Mouse (Mus musculus): ENCODE measurements around the gene Ccz1. TPM values are rescaled to one million over a fixed set of nuclear protein-coding genes. Genes with fewer than 3 reads are reported as not detected.

The Ccz1 gene
- polyA plus RNA-seq, 1 experiment = 31.0 TPM

GRCm38 (mm10) chr5:143980858-143981257, 33.8 kb downstream of the Ccz1 start:
- Histone ChIP-seq H3K79me2 (ENCODE audit: control insufficient read depth, insufficient read depth) (no peaks in the 10 kb centered on the region), H3K4me2 (ENCODE audit: low read depth) (no peak overlapping the region), H3K36me3 (ENCODE audit: control insufficient read depth, insufficient read depth) (peaks cover 9% of the 10 kb centered on the region), H3ac (ENCODE audit: control insufficient read depth, insufficient read length) (no peak overlapping the region), H3K27me3 (ENCODE audit: control insufficient read depth, insufficient read depth, insufficient read length) (peaks cover 3% of the 10 kb centered on the region), H3K4me3 (no peak overlapping the region)
- TF ChIP-seq CEBPB (IDR thresholded peaks at IDR 0.05; ENCODE audit: insufficient read depth, poor library complexity, severe bottlenecking) (no peak), TCF3 (IDR thresholded peaks at IDR 0.05; ENCODE audit: insufficient read length, low read depth) (no peak), MYOG (IDR thresholded peaks at IDR 0.05; ENCODE audit: control insufficient read depth in 1 of 3, insufficient read depth in 1 of 3, insufficient read length in 2 of 3, low read depth in 2 of 3) (no peak), USF1 (IDR thresholded peaks at IDR 0.05; ENCODE audit: low read depth) (no peak), POLR2A (IDR thresholded peaks at IDR 0.05; ENCODE audit: insufficient read length, low read depth) (no peak), MAX (IDR thresholded peaks at IDR 0.05; ENCODE audit: low read depth) (no peak), E2F4 (IDR thresholded peaks at IDR 0.05; ENCODE audit: insufficient read depth) (no peak), POLR2AphosphoS2 (IDR thresholded peaks at IDR 0.05; ENCODE audit: insufficient read length, low read depth) (no peak), REST (IDR thresholded peaks at IDR 0.05; ENCODE audit: insufficient read depth, insufficient read length) (no peak), SRF (IDR thresholded peaks at IDR 0.05; ENCODE audit: control insufficient read depth, insufficient read length, low read depth) (no peak), TCF12 (IDR thresholded peaks at IDR 0.05; ENCODE audit: insufficient read depth, poor library complexity, severe bottlenecking) (no peak)

DNA sequence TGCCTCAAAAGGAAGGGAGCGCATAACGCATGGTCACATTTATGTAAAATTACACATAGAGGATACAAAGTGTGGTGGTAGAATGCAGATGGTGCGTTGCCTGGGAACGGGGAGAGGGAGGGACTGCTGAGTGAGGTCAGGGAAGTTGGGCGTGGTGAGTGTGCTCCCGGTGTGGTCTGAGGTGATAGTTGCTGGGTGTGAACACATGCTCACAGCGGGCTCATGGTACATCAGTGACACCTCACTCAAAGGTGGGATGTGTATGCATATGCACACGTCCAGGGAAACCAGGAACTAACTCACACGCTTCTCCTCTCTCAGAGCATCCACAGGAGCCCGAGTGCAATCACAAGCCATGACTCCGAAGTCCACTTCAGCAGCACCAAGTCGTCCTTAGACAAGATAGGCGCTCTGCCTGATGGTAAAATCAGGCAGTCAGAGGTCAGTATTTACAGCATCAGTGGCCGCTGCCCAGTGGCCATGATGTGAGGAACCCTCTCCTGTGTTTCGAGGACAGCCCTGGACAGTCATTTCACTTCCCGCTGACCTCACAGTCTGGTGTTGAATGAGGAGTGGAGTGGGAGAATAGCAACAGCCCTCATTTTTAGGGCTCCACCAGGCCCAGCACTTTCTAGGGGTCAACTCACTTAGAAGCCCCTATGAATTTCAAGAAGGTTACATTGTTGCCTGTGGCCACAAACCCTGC, 37.8 kb downstream of the Ccz1 start:
- no peak overlapping the region for H3K4me2 ChIP-seq (ENCODE audit: low read depth)
- no peaks in the 10 kb centered on the region for H3K36me3 ChIP-seq (ENCODE audit: control insufficient read depth, insufficient read depth)
- H3K27me3 ChIP-seq (ENCODE audit: control insufficient read depth, insufficient read depth, insufficient read length) = peaks cover 3% of the 10 kb centered on the region
- H3ac ChIP-seq (ENCODE audit: control insufficient read depth, insufficient read length) = no peak overlapping the region
- TF ChIP-seq USF1 (IDR thresholded peaks at IDR 0.05; ENCODE audit: low read depth) = no peak
- TF ChIP-seq MYOG (IDR thresholded peaks at IDR 0.05; ENCODE audit: control insufficient read depth in 1 of 3, insufficient read depth in 1 of 3, insufficient read length in 2 of 3, low read depth in 2 of 3) = no peak
- TF ChIP-seq SRF (IDR thresholded peaks at IDR 0.05; ENCODE audit: control insufficient read depth, insufficient read length, low read depth) = no peak
- no peak for TF ChIP-seq TCF3 (IDR thresholded peaks at IDR 0.05; ENCODE audit: insufficient read length, low read depth)
- no peak for TF ChIP-seq E2F4 (IDR thresholded peaks at IDR 0.05; ENCODE audit: insufficient read depth)
- TF ChIP-seq TCF12 (IDR thresholded peaks at IDR 0.05; ENCODE audit: insufficient read depth, poor library complexity, severe bottlenecking) = no peak
- TF ChIP-seq REST (IDR thresholded peaks at IDR 0.05; ENCODE audit: insufficient read depth, insufficient read length) = no peak
- no peak for TF ChIP-seq MYOD1 (IDR thresholded peaks at IDR 0.05; ENCODE audit: control insufficient read depth in 1 of 3, insufficient read length in 2 of 3, low read depth in 2 of 3)
- no peak for TF ChIP-seq POLR2AphosphoS2 (IDR thresholded peaks at IDR 0.05; ENCODE audit: insufficient read length, low read depth)
- TF ChIP-seq POLR2A (IDR thresholded peaks at IDR 0.05; ENCODE audit: insufficient read length, low read depth) = no peak
- TF ChIP-seq CEBPB (IDR thresholded peaks at IDR 0.05; ENCODE audit: insufficient read depth, poor library complexity, severe bottlenecking) = no peak
- TF ChIP-seq MAX (IDR thresholded peaks at IDR 0.05; ENCODE audit: low read depth) = no peak
- H3K79me2 ChIP-seq (ENCODE audit: control insufficient read depth, insufficient read depth) = no peaks in the 10 kb centered on the region
- no peak overlapping the region for H3K4me3 ChIP-seq

GRCm38 (mm10) chr5:143976232-143976631, 38.4 kb downstream of the Ccz1 start:
- Histone ChIP-seq H3K4me3 (no peak overlapping the region), H3ac (ENCODE audit: control insufficient read depth, insufficient read length) (no peak overlapping the region), H3K27me3 (ENCODE audit: control insufficient read depth, insufficient read depth, insufficient read length) (peaks cover 3% of the 10 kb centered on the region), H3K79me2 (ENCODE audit: control insufficient read depth, insufficient read depth) (no peaks in the 10 kb centered on the region), H3K4me2 (ENCODE audit: low read depth) (no peak overlapping the region), H3K36me3 (ENCODE audit: control insufficient read depth, insufficient read depth) (no peaks in the 10 kb centered on the region)
- TF ChIP-seq TCF3 (IDR thresholded peaks at IDR 0.05; ENCODE audit: insufficient read length, low read depth) = no peak
- no peak for TF ChIP-seq SRF (IDR thresholded peaks at IDR 0.05; ENCODE audit: control insufficient read depth, insufficient read length, low read depth)
- no peak for TF ChIP-seq REST (IDR thresholded peaks at IDR 0.05; ENCODE audit: insufficient read depth, insufficient read length)
- TF ChIP-seq MYOD1 (IDR thresholded peaks at IDR 0.05; ENCODE audit: control insufficient read depth in 1 of 3, insufficient read length in 2 of 3, low read depth in 2 of 3) = no peak
- no peak for TF ChIP-seq TCF12 (IDR thresholded peaks at IDR 0.05; ENCODE audit: insufficient read depth, poor library complexity, severe bottlenecking)
- no peak for TF ChIP-seq CEBPB (IDR thresholded peaks at IDR 0.05; ENCODE audit: insufficient read depth, poor library complexity, severe bottlenecking)
- no peak for TF ChIP-seq MYOG (IDR thresholded peaks at IDR 0.05; ENCODE audit: control insufficient read depth in 1 of 3, insufficient read depth in 1 of 3, insufficient read length in 2 of 3, low read depth in 2 of 3)
- TF ChIP-seq E2F4 (IDR thresholded peaks at IDR 0.05; ENCODE audit: insufficient read depth) = no peak

DNA sequence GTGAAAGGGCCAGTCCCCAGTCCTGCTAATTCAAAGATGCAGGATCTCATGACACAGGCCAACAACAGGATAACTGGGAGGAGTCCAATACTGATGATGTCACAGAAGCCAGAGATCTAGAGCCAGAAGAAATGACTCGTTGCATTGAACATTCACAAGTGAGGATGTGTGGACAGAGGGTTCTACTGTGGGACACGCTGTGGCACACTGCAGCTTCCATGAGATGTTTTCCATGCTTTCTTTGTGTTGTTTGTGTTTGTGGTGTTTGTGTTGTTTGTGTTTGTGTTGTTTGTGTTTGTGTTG, 39.1 kb downstream of the Ccz1 start:
- Histone ChIP-seq H3K79me2 (ENCODE audit: control insufficient read depth, insufficient read depth) (no peaks in the 10 kb centered on the region), H3K27me3 (ENCODE audit: control insufficient read depth, insufficient read depth, insufficient read length) (peaks cover 3% of the 10 kb centered on the region), H3K4me3 (no peak overlapping the region), H3K36me3 (ENCODE audit: control insufficient read depth, insufficient read depth) (no peaks in the 10 kb centered on the region), H3ac (ENCODE audit: control insufficient read depth, insufficient read length) (no peak overlapping the region), H3K4me2 (ENCODE audit: low read depth) (peak overlapping the region; percentile 13)
- TF ChIP-seq MYOD1 (IDR thresholded peaks at IDR 0.05; ENCODE audit: control insufficient read depth in 1 of 3, insufficient read length in 2 of 3, low read depth in 2 of 3) (no peak), MYOG (IDR thresholded peaks at IDR 0.05; ENCODE audit: control insufficient read depth in 1 of 3, insufficient read depth in 1 of 3, insufficient read length in 2 of 3, low read depth in 2 of 3) (no peak), SRF (IDR thresholded peaks at IDR 0.05; ENCODE audit: control insufficient read depth, insufficient read length, low read depth) (no peak), POLR2A (IDR thresholded peaks at IDR 0.05; ENCODE audit: insufficient read length, low read depth) (no peak), TCF3 (IDR thresholded peaks at IDR 0.05; ENCODE audit: insufficient read length, low read depth) (no peak), REST (IDR thresholded peaks at IDR 0.05; ENCODE audit: insufficient read depth, insufficient read length) (no peak), POLR2AphosphoS2 (IDR thresholded peaks at IDR 0.05; ENCODE audit: insufficient read length, low read depth) (no peak), USF1 (IDR thresholded peaks at IDR 0.05; ENCODE audit: low read depth) (no peak), MAX (IDR thresholded peaks at IDR 0.05; ENCODE audit: low read depth) (no peak), E2F4 (IDR thresholded peaks at IDR 0.05; ENCODE audit: insufficient read depth) (no peak), CEBPB (IDR thresholded peaks at IDR 0.05; ENCODE audit: insufficient read depth, poor library complexity, severe bottlenecking) (no peak), TCF12 (IDR thresholded peaks at IDR 0.05; ENCODE audit: insufficient read depth, poor library complexity, severe bottlenecking) (no peak)
